Mouse (Mus musculus) cerebellum, adult 2 months (tissue): ENCODE measurements around the gene Prdx1. TPM values are rescaled to one million over a fixed set of nuclear protein-coding genes. Genes with fewer than 3 reads are reported as not detected.

ENCODE experiments used
- DNase-seq, 2 experiments: peaks; one replicate each; pipeline ENCODE4 v3.0.0; 2021
- H3K27ac ChIP-seq: fragments of 200-500 bp; 2 replicates; pipeline ENCODE4 v1.5.1; 2012; ENCODE audit warnings: low read length, control low read depth, inconsistent platforms; ENCODE audit not compliant: insufficient read depth
- H3K27me3 ChIP-seq: fragments of 200-500 bp; 2 replicates; pipeline ENCODE4 v1.6.1; 2012; ENCODE audit warnings: inconsistent platforms, mild to moderate bottlenecking, low read length, moderate library complexity; ENCODE audit not compliant: control insufficient read depth, insufficient read depth
- H3K4me1 ChIP-seq: fragments of 200-500 bp; 2 replicates; pipeline ENCODE4 v1.6.1; 2011; ENCODE audit warnings: low read length; ENCODE audit not compliant: control insufficient read depth, insufficient read depth
- H3K4me3 ChIP-seq: fragments of 200-500 bp; replicated peaks from 2 replicates; pipeline ENCODE3; 2011; ENCODE audit warnings: mild to moderate bottlenecking, low read depth, low read length, control low read depth; ENCODE audit not compliant: insufficient read depth
- CTCF ChIP-seq: fragments of 200-500 bp; IDR thresholded peaks from 2 replicates; pipeline ENCODE4 v1.5.1; 2011; ENCODE audit warnings: low read depth, mild to moderate bottlenecking, control low read depth, low read length, moderate library complexity, borderline replicate concordance; ENCODE audit not compliant: insufficient read depth
- POLR2A ChIP-seq: fragments of 200-500 bp; IDR thresholded peaks from 2 replicates; pipeline ENCODE4 v1.6.1; 2011; ENCODE audit warnings: low read length, control low read depth, borderline replicate concordance; ENCODE audit not compliant: insufficient read depth
- WGBS: fragments of 180-500 bp; shearing (Covaris S2); methylation state at CpG from one replicate; pipeline ENCODE4 v1.1.7; 2018; 5-methylcytosine and 5-hydroxymethylcytosine counted together
- polyA plus RNA-seq: library from polyadenylated mRNA; depleted of rRNA; stranded (reverse); fragments of >200 nt; gene quantifications from 2 replicates; pipeline ENCODE4 v1.2.3, GENCODE M21; 2012; rRNA removed

Prdx1 gene
- polyA plus RNA-seq, 1 experiment, result 250 TPM

GRCm38 (mm10) chr4:116749750-116750149 lies 64.4 kb downstream of the Prdx1 start:
- no peaks in the 10 kb centered on the region for H3K4me1 ChIP-seq
- DNase-seq, result no peak
- no peak for TF ChIP-seq CTCF
- no peak for TF ChIP-seq POLR2A
- 85% methylated on average over 2 of the region's 2 CpGs for WGBS
- H3K27ac ChIP-seq, result no peak overlapping the region
- H3K4me3 ChIP-seq, result no peak overlapping the region
- H3K27me3 ChIP-seq, result no peaks in the 10 kb centered on the region

Other genes starting within 250 kb of the Prdx1 start
- gene Mast2, start 221.4 kb upstream of the Prdx1 start, polyA plus RNA-seq, result 79.2 and 82.6 TPM in 2 replicates
- 7.5 and 7.6 TPM in 2 replicates for gene Ipp, start 178.0 kb upstream of the Prdx1 start, polyA plus RNA-seq
- 8.6 and 10.5 TPM in 2 replicates for gene Tmem69, start 129.6 kb upstream of the Prdx1 start, polyA plus RNA-seq
- 41.3 and 43.3 TPM in 2 replicates for gene Gpbp1l1, start 127.9 kb upstream of the Prdx1 start, polyA plus RNA-seq
- 5.9 and 6.6 TPM in 2 replicates for gene Ccdc17, start 88.9 kb upstream of the Prdx1 start, polyA plus RNA-seq
- 21.8 and 21.9 TPM in 2 replicates for gene Nasp, start 57.6 kb upstream of the Prdx1 start, polyA plus RNA-seq
- gene Akr1a1, start 33.9 kb upstream of the Prdx1 start, polyA plus RNA-seq, result 526 and 550 TPM in 2 replicates
- gene Mmachc, start 22.9 kb downstream of the Prdx1 start, polyA plus RNA-seq, result 19.2 and 19.8 TPM in 2 replicates
- gene Ccdc163, start 23.0 kb downstream of the Prdx1 start, polyA plus RNA-seq, result 29.5 and 34.9 TPM in 2 replicates
- 10.0 and 11.2 TPM in 2 replicates for gene Tesk2, start 35.4 kb downstream of the Prdx1 start, polyA plus RNA-seq
- gene Toe1, start 122.1 kb downstream of the Prdx1 start, polyA plus RNA-seq, result 29.9 and 30.0 TPM in 2 replicates
- gene Mutyh, start 122.2 kb downstream of the Prdx1 start, polyA plus RNA-seq, result 10.0 and 14.6 TPM in 2 replicates
- 1.7 and 2.1 TPM in 2 replicates for gene Hpdl, start 136.2 kb downstream of the Prdx1 start, polyA plus RNA-seq
- 10.2 TPM in 2 replicates for gene Zswim5, start 191.8 kb downstream of the Prdx1 start, polyA plus RNA-seq